Mouse (Mus musculus): ENCODE measurements at regions not wholly inside any gene's neighbourhood (a gene's known extent, or its start where the extent isn't known, plus 50 kb on each side); places are given as distances from the start of the nearest gene placed in this dataset.

DNA sequence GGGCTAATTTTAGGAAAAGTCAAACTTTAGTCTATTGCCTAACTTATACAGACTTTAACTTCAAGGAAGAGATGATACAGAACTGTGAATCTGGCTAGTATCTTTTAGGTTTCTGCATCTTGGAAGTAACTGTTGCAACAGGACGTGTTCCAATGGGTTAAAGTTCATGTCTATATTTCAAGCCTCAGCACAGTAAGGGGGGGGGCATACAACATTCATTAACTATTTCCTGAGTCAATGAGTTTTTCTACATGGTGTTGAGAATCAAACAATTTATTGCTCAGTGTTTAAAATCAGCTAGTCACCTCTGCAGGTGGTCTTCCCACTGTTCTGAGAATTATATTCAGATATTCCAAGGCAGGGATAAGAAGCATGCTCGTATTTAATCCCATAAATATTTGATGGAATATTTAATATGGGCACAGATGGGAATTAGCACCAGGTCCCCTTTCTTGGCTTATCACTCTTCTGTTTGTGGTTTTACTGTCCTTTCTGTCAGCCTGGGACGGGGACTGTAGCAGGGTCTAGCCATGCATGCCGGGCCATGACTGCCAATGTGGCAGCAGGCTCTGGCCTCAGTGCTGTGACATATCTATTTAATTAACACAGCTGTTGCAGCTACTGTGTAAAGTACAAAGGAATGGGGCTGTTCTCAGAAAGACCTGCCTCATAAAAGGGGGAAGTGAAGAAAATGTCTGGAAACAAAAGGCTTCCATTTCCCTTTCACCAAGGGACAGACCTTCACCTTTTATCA is 201.8 kb upstream of the Rarb start:
- no peak for DNase-seq (ENCODE audit: low spot score)
- H3K4me2 ChIP-seq (ENCODE audit: low read depth, low read length), result no peak overlapping the region
- no peak overlapping the region for H3K4me3 ChIP-seq (ENCODE audit: low read depth, low read length)
- H3K9ac ChIP-seq (replicated peaks; ENCODE audit: low read depth, low read length), result no peak overlapping the region
- no peaks in the 10 kb centered on the region for H3K36me3 ChIP-seq (replicated peaks; ENCODE audit: control insufficient read depth, insufficient read depth, low read length)
- no peak overlapping the region for H3K27ac ChIP-seq (ENCODE audit: low read depth)
- no peak for ATAC-seq (ENCODE audit: insufficient read depth, low read depth)
- H3K27me3 ChIP-seq (ENCODE audit: control insufficient read depth, insufficient read depth, low read length), result no peaks in the 10 kb centered on the region
- TF ChIP-seq CTCF (IDR thresholded peaks at IDR 0.05; ENCODE audit: low read depth), result no peak
- TF ChIP-seq EP300 (IDR thresholded peaks at IDR 0.05; ENCODE audit: low read depth), result no peak
- WGBS, result 68% methylated on average over 4 of the region's 4 CpGs
- no peaks in the 10 kb centered on the region for H3K9me3 ChIP-seq (replicated peaks; ENCODE audit: control insufficient read depth, low read length)
- H3K4me1 ChIP-seq (ENCODE audit: control insufficient read depth, insufficient read depth), result no peaks in the 10 kb centered on the region

DNA sequence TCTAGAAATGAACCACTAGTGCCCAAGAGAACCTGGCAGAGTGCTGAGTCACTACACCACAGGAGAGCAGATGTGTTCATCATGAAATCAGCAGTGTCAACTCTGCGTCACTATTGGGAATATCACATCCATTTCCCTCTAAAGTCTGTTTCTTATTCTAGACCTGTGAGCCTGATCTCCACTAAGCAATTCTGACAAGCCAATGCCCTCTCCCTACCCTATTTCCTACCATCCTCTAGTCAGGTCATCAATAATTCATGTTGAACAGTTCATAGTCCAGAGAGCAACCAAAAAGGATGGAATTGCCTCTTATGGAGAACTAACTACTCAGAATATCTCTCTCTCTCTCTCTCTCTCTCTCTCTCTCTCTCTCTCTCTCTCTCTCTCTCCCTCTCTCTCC is 194.0 kb upstream of the Rarb start:
- Histone ChIP-seq H3K4me2 (ENCODE audit: low read depth, low read length) (no peak overlapping the region), H3K27me3 (ENCODE audit: control insufficient read depth, insufficient read depth, low read length) (no peaks in the 10 kb centered on the region), H3K27ac (ENCODE audit: low read depth) (no peak overlapping the region), H3K4me3 (ENCODE audit: low read depth, low read length) (no peak overlapping the region), H3K36me3 (replicated peaks; ENCODE audit: control insufficient read depth, insufficient read depth, low read length) (no peaks in the 10 kb centered on the region), H3K9me3 (replicated peaks; ENCODE audit: control insufficient read depth, low read length) (no peaks in the 10 kb centered on the region), H3K4me1 (ENCODE audit: control insufficient read depth, insufficient read depth) (no peaks in the 10 kb centered on the region), H3K9ac (replicated peaks; ENCODE audit: low read depth, low read length) (no peak overlapping the region)
- TF ChIP-seq CTCF (IDR thresholded peaks at IDR 0.05; ENCODE audit: low read depth), result no peak
- no peak for TF ChIP-seq EP300 (IDR thresholded peaks at IDR 0.05; ENCODE audit: low read depth)
- WGBS, result 97% methylated on average over 1 of the region's 1 CpGs
- ATAC-seq (ENCODE audit: insufficient read depth, low read depth) (no peak), DNase-seq (ENCODE audit: low spot score) (no peak)

DNA sequence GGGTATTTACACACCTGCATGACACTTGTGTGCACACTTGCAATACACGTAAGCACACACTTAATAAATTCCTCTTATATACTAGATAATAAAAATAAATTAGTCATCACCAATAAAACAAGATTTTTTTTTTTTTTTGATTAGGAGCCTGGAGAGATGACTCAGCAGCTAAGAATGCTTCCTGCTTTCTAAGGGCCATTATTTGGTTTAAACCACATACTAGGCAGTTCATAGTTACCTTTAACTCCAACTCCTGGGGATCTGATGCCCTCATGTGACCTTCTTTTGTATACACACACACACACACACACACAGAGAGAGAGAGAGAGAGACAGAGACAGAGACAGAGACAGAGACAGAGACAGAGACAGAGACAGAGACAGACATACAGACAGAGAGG is 193.2 kb upstream of the Rarb start:
- 69% methylated on average over 1 of the region's 1 CpGs for WGBS
- Histone ChIP-seq H3K9ac (replicated peaks; ENCODE audit: low read depth, low read length) (no peak overlapping the region), H3K4me2 (ENCODE audit: low read depth, low read length) (no peak overlapping the region), H3K9me3 (replicated peaks; ENCODE audit: control insufficient read depth, low read length) (no peaks in the 10 kb centered on the region), H3K4me3 (ENCODE audit: low read depth, low read length) (no peak overlapping the region), H3K27ac (ENCODE audit: low read depth) (no peak overlapping the region), H3K36me3 (replicated peaks; ENCODE audit: control insufficient read depth, insufficient read depth, low read length) (no peaks in the 10 kb centered on the region), H3K4me1 (ENCODE audit: control insufficient read depth, insufficient read depth) (no peaks in the 10 kb centered on the region), H3K27me3 (ENCODE audit: control insufficient read depth, insufficient read depth, low read length) (no peaks in the 10 kb centered on the region)
- DNase-seq (ENCODE audit: low spot score) (no peak), ATAC-seq (ENCODE audit: insufficient read depth, low read depth) (no peak)
- TF ChIP-seq CTCF (IDR thresholded peaks at IDR 0.05; ENCODE audit: low read depth), result no peak
- TF ChIP-seq EP300 (IDR thresholded peaks at IDR 0.05; ENCODE audit: low read depth), result no peak

DNA sequence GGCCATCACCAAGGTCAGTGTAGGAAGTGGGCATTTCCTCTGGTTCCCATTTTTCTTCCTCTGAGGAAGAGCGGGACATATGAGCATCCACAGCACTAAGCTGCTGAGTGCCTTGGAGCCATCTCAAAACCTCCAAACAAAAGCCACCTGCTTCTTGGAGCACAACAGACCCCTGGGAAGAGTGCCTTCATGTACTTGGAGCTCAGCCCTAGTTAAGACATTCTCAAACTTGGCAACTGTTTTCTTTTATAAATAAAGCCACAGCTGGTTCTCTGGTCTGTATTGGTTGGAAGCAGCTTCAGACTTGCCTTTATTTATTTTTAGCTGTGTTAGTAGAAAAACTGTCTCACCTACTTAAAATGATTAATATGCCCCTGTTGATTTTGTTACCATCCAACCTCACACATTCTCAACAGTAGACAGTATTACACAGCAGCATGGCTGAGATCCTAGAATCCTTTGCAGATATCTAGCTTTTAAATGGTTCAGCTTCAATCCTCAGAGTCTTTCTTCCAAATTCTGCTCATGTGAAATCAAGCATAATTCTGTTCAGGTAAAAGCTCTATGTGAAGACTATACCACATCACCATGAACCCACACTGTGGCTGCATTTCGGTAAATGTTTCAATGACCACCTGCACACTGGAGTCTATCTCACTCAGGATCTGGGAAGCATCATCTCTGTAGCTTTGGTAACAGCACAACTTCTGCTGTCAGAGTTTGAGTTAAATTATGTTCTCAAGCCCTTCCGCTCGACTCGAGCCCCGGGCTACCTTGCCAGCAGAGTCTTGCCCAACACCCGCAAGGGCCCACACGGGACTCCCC is 186.4 kb upstream of the Rarb start:
- Histone ChIP-seq H3K9ac (replicated peaks; ENCODE audit: low read depth, low read length) (no peak overlapping the region), H3K4me3 (ENCODE audit: low read depth, low read length) (no peak overlapping the region), H3K4me2 (ENCODE audit: low read depth, low read length) (no peak overlapping the region), H3K9me3 (replicated peaks; ENCODE audit: control insufficient read depth, low read length) (no peaks in the 10 kb centered on the region), H3K27me3 (ENCODE audit: control insufficient read depth, insufficient read depth, low read length) (no peaks in the 10 kb centered on the region), H3K4me1 (ENCODE audit: control insufficient read depth, insufficient read depth) (no peaks in the 10 kb centered on the region), H3K36me3 (replicated peaks; ENCODE audit: control insufficient read depth, insufficient read depth, low read length) (no peaks in the 10 kb centered on the region), H3K27ac (ENCODE audit: low read depth) (no peak overlapping the region)
- WGBS, result 82% methylated on average over 8 of the region's 8 CpGs
- ATAC-seq (ENCODE audit: insufficient read depth, low read depth) (peak; percentile 44; the same call in 1 of the 2 replicates), DNase-seq (ENCODE audit: low spot score) (no peak)
- no peak for TF ChIP-seq EP300 (IDR thresholded peaks at IDR 0.05; ENCODE audit: low read depth)
- TF ChIP-seq CTCF (IDR thresholded peaks at IDR 0.05; ENCODE audit: low read depth), result no peak

DNA sequence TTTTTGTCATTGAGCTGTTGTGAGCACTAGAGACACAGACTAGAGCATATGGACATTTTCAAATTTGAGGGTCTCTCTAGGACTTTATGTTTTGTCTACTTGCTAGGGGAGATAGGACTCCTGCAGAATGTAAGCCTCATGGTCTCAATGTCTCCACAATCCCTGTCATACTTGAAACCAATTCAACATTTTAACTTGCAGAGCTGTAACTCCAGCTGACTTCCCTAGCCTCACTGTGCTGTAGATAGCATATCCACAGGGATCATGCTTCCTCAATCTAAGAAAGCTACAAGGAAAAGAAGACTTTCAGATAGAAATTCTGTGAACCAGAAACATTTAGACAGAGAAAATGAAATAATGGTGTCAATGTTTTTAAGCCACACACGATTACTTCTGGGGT is 185.8 kb upstream of the Rarb start:
- H3K9me3 ChIP-seq (replicated peaks; ENCODE audit: control insufficient read depth, low read length), result no peaks in the 10 kb centered on the region
- H3K36me3 ChIP-seq (replicated peaks; ENCODE audit: control insufficient read depth, insufficient read depth, low read length), result no peaks in the 10 kb centered on the region
- H3K27ac ChIP-seq (ENCODE audit: low read depth), result no peak overlapping the region
- no peak overlapping the region for H3K4me3 ChIP-seq (ENCODE audit: low read depth, low read length)
- ATAC-seq (ENCODE audit: insufficient read depth, low read depth) (no peak; the same call in 1 of the 2 replicates), DNase-seq (ENCODE audit: low spot score) (no peak)
- H3K4me1 ChIP-seq (ENCODE audit: control insufficient read depth, insufficient read depth), result no peaks in the 10 kb centered on the region
- no peaks in the 10 kb centered on the region for H3K27me3 ChIP-seq (ENCODE audit: control insufficient read depth, insufficient read depth, low read length)
- TF ChIP-seq EP300 (IDR thresholded peaks at IDR 0.05; ENCODE audit: low read depth), result no peak
- no peak for TF ChIP-seq CTCF (IDR thresholded peaks at IDR 0.05; ENCODE audit: low read depth)
- no peak overlapping the region for H3K9ac ChIP-seq (replicated peaks; ENCODE audit: low read depth, low read length)
- whole genome bisulfite sequencing, result 68% methylated on average over 1 of the region's 1 CpGs
- H3K4me2 ChIP-seq (ENCODE audit: low read depth, low read length), result no peak overlapping the region

Measured in heart, postnatal 0 days (tissue).